Mouse (Mus musculus): Measurements from ENCODE around the gene Serpinb1a.

DNA sequence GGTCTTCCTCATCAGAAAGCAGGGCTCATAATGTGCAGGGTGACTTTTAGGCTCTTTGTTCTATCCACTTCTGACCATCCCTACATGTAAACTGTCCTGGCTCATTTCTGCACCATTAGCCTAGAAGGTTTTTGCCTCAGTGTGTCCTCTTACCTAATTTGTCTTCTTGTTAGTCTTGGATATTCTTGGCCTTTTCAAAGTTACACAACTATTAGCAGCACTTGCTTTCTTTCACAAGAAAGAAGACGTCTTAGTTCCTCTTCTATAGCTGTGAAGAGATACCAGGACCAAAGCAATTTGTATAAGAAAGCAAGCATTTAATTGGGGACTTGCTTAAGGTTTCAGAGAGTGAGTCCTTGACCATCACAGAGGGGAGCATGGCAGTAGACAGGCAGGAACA, 22.9 kb upstream of the Serpinb1a start:
- TF ChIP-seq GATA1 (IDR thresholded peaks at IDR 0.05; ENCODE audit: borderline replicate concordance, low read length) (no peak), FLI1 (IDR thresholded peaks at IDR 0.05; ENCODE audit: low read length) (no peak)

Data from megakaryocyte, embryonic 14.5 days (primary cell).